Comparison of ENCODE assay signal across 17 mouse cellular contexts in genomic region chr14:34314796-34315195, GRCm38 (mm10). TPM values are rescaled to one million over a fixed set of nuclear protein-coding genes. Genes with fewer than 3 reads are reported as not detected.
A peak's percentile ranks its signal among the peaks of the same experiment; 100 is the strongest.
DNase-seq lines count a peak whose midpoint lies in the region; ATAC-seq and TF ChIP-seq lines count a peak whose summit lies in the region.
"Had no signal": no experiment of that assay in that cellular context is flagged by ENCODE, and none has a peak within 500 bp of the region (broad histone marks: within the 10 kb centered on the region; RNA-seq: fewer than 3 reads in every experiment).

No protein-coding gene starts in this region.

- no peak for TF ChIP-seq EP300 in lung, postnatal 0 days (IDR thresholded peaks at IDR 0.05)

- H3K27ac ChIP-seq in kidney, embryonic 15.5 days, result no peak overlapping the region; the same call in 1 of the 2 replicates
- H3K27ac ChIP-seq in lung, postnatal 0 days (ENCODE audit: low read length), result no peak overlapping the region
- no peak overlapping the region for H3K27ac ChIP-seq in liver, embryonic 13.5 days
- no peak overlapping the region for H3K27ac ChIP-seq in embryonic facial prominence, embryonic 10.5 days (replicated peaks)
- H3K27ac ChIP-seq: heart, embryonic 13.5 days; intestine, embryonic 15.5 days; stomach, postnatal 0 days had no signal

- no peak overlapping the region for H3K4me3 ChIP-seq in kidney, embryonic 15.5 days (replicated peaks)
- H3K4me3 ChIP-seq in lung, postnatal 0 days (ENCODE audit: low read depth, low read length), result no peak overlapping the region
- H3K4me3 ChIP-seq in liver, embryonic 13.5 days (replicated peaks), result peak overlapping the region; percentile 81
- H3K4me3 ChIP-seq in embryonic facial prominence, embryonic 10.5 days, result no peak overlapping the region
- H3K4me3 ChIP-seq: heart, embryonic 13.5 days; intestine, embryonic 15.5 days had no signal

- TF ChIP-seq CTCF in lung, postnatal 0 days (IDR thresholded peaks at IDR 0.05), result no peak

- DNase-seq in kidney, adult 11 months, result no peak
- DNase-seq in lung, postnatal 0 days (ENCODE audit: low spot score), result peak; percentile 31
- no peak for DNase-seq in lung, postnatal 10 days
- DNase-seq in liver, embryonic 13.5 days, result no peak
- no peak for DNase-seq in right cerebral cortex, adult 18-20 months
- no peak for DNase-seq in embryonic facial prominence, embryonic 10.5 days (ENCODE audit: low spot score)
- DNase-seq: adrenal gland, adult 2 months; cerebellum, adult 2 months; cerebellum, postnatal 36 days; lung, postnatal 36 days had no signal

- H3K27me3 ChIP-seq in kidney, embryonic 15.5 days, result no peaks in the 10 kb centered on the region
- no peaks in the 10 kb centered on the region for H3K27me3 ChIP-seq in lung, postnatal 0 days (replicated peaks; ENCODE audit: insufficient read depth, low read length)
- H3K27me3 ChIP-seq in liver, embryonic 13.5 days, result no peaks in the 10 kb centered on the region
- no peaks in the 10 kb centered on the region for H3K27me3 ChIP-seq in embryonic facial prominence, embryonic 10.5 days (replicated peaks; ENCODE audit: low read depth, poor library complexity, severe bottlenecking)
- H3K27me3 ChIP-seq: heart, embryonic 13.5 days; intestine, embryonic 15.5 days had no signal

- no peaks in the 10 kb centered on the region for H3K9me3 ChIP-seq in kidney, embryonic 15.5 days (replicated peaks)
- H3K9me3 ChIP-seq in lung, postnatal 0 days (ENCODE audit: low read length), result no peaks in the 10 kb centered on the region
- H3K9me3 ChIP-seq in liver, embryonic 13.5 days (replicated peaks), result no peaks in the 10 kb centered on the region
- H3K9me3 ChIP-seq in embryonic facial prominence, embryonic 10.5 days, result no peaks in the 10 kb centered on the region
- H3K9me3 ChIP-seq: heart, embryonic 13.5 days; intestine, embryonic 15.5 days had no signal

- 68% methylated on average over 3 of the region's 3 CpGs for WGBS in kidney, embryonic 15.5 days
- WGBS in lung, postnatal 0 days, result 38% methylated on average over 3 of the region's 3 CpGs
- 53% methylated on average over 3 of the region's 3 CpGs for WGBS in liver, embryonic 13.5 days (ENCODE audit: insufficient replicate concordance)
- 91% methylated on average over 3 of the region's 3 CpGs for WGBS in embryonic facial prominence, embryonic 10.5 days

- no peak overlapping the region for H3K9ac ChIP-seq in kidney, embryonic 15.5 days
- H3K9ac ChIP-seq in lung, postnatal 0 days (replicated peaks; ENCODE audit: low read depth), result no peak overlapping the region
- H3K9ac ChIP-seq in liver, embryonic 13.5 days, result no peak overlapping the region
- H3K9ac ChIP-seq: heart, embryonic 13.5 days; intestine, embryonic 15.5 days had no signal

- 0 out of 2 replicates have a peak overlapping the region, but pooled peaks have one; percentile 73 for H3K4me2 ChIP-seq in kidney, embryonic 15.5 days
- H3K4me2 ChIP-seq in lung, postnatal 0 days (replicated peaks; ENCODE audit: low read depth, low read length), result no peak overlapping the region
- H3K4me2 ChIP-seq in liver, embryonic 13.5 days, result peak overlapping the region; percentile 44
- H3K4me2 ChIP-seq: heart, embryonic 13.5 days had no signal

- H3K4me1 ChIP-seq in kidney, embryonic 15.5 days, result peaks cover 29% of the 10 kb centered on the region
- peaks cover 5% of the 10 kb centered on the region; the same call in 1 of the 2 replicates for H3K4me1 ChIP-seq in lung, postnatal 0 days (ENCODE audit: insufficient read depth, low read depth, low read length)
- H3K4me1 ChIP-seq in liver, embryonic 13.5 days (replicated peaks), result peaks cover 28% of the 10 kb centered on the region
- H3K4me1 ChIP-seq in embryonic facial prominence, embryonic 10.5 days, result peaks cover 18% of the 10 kb centered on the region

- no peak for ATAC-seq in kidney, embryonic 15.5 days (replicated peaks; ENCODE audit: low FRiP score)
- no peak for ATAC-seq in lung, postnatal 0 days
- ATAC-seq in liver, embryonic 13.5 days (ENCODE audit: low read depth), result no peak
- ATAC-seq: intestine, embryonic 15.5 days; midbrain, embryonic 16.5 days had no signal

- peaks cover 26% of the 10 kb centered on the region for H3K36me3 ChIP-seq in kidney, embryonic 15.5 days
- no peaks in the 10 kb centered on the region for H3K36me3 ChIP-seq in lung, postnatal 0 days (ENCODE audit: insufficient read depth, low read length)
- peaks cover 7% of the 10 kb centered on the region; the same call in 1 of the 2 replicates for H3K36me3 ChIP-seq in liver, embryonic 13.5 days
- H3K36me3 ChIP-seq in embryonic facial prominence, embryonic 10.5 days (replicated peaks), result peaks cover 41% of the 10 kb centered on the region

RNA-seq across cellular contexts. Expression of gene Glud1, which starts 4.3 kb away (rescaled TPM):
- polyA plus RNA-seq in kidney, embryonic 15.5 days (2015; fragmentation: Nextera tagmentation; extraction: Ambion mirVana), result 102 and 105 TPM in 2 replicates
- polyA plus RNA-seq in lung, postnatal 0 days (2015; fragmentation: Nextera tagmentation; extraction: Ambion mirVana), result 63.2 and 64.3 TPM in 2 replicates
- polyA plus RNA-seq in liver, embryonic 13.5 days (2015; fragmentation: Nextera tagmentation; extraction: Ambion mirVana), result 127 and 130 TPM in 2 replicates
- polyA plus RNA-seq in embryonic facial prominence, embryonic 10.5 days (2016; fragmentation: Nextera tagmentation; extraction: Ambion mirVana), result 70.0 and 76.1 TPM in 2 replicates

RNA-seq across cellular contexts. Expression of gene Shld2, which starts 4.5 kb away (rescaled TPM):
- polyA plus RNA-seq in kidney, embryonic 15.5 days (2015; fragmentation: Nextera tagmentation; extraction: Ambion mirVana), result 10.5 and 11.0 TPM in 2 replicates
- polyA plus RNA-seq in lung, postnatal 0 days (2015; fragmentation: Nextera tagmentation; extraction: Ambion mirVana), result 7.5 and 9.7 TPM in 2 replicates
- 7.2 and 8.0 TPM in 2 replicates for polyA plus RNA-seq in liver, embryonic 13.5 days (2015; fragmentation: Nextera tagmentation; extraction: Ambion mirVana)
- polyA plus RNA-seq in embryonic facial prominence, embryonic 10.5 days (2016; fragmentation: Nextera tagmentation; extraction: Ambion mirVana), result 7.5 and 8.3 TPM in 2 replicates

RNA-seq across cellular contexts. Expression of gene Fam25c, which starts 40.4 kb away (rescaled TPM):
- 1.1 TPM in 1 of 2 replicates, not detected in the other for polyA plus RNA-seq in kidney, embryonic 15.5 days (2015; fragmentation: Nextera tagmentation; extraction: Ambion mirVana)
- polyA plus RNA-seq in lung, postnatal 0 days (2015; fragmentation: Nextera tagmentation; extraction: Ambion mirVana), result 0.45 TPM in 1 of 2 replicates, not detected in the other
- polyA plus RNA-seq in liver, embryonic 13.5 days (2015; fragmentation: Nextera tagmentation; extraction: Ambion mirVana), result not detected in 2 replicates
- polyA plus RNA-seq in embryonic facial prominence, embryonic 10.5 days (2016; fragmentation: Nextera tagmentation; extraction: Ambion mirVana), result not detected in 2 replicates
- polyA plus RNA-seq: adrenal gland, adult 2 months; cerebellum, adult 2 months; forebrain, embryonic 11.5 days; heart, embryonic 13.5 days; intestine, embryonic 15.5 days; large intestine, adult 2 months; midbrain, embryonic 16.5 days had no signal

RNA-seq across cellular contexts. Expression of gene Sncg, which starts 59.8 kb away (rescaled TPM):
- polyA plus RNA-seq in kidney, embryonic 15.5 days (2015; fragmentation: Nextera tagmentation; extraction: Ambion mirVana), result 8.6 and 11.2 TPM in 2 replicates
- polyA plus RNA-seq in lung, postnatal 0 days (2015; fragmentation: Nextera tagmentation; extraction: Ambion mirVana), result 2.1 and 2.2 TPM in 2 replicates
- polyA plus RNA-seq in liver, embryonic 13.5 days (2015; fragmentation: Nextera tagmentation; extraction: Ambion mirVana), result 0.28 and 0.52 TPM in 2 replicates
- 21.9 and 44.5 TPM in 2 replicates for polyA plus RNA-seq in embryonic facial prominence, embryonic 10.5 days (2016; fragmentation: Nextera tagmentation; extraction: Ambion mirVana)
